Mouse (Mus musculus): Measurements from ENCODE around the gene Tnnc1.

Tnnc1 gene

GRCm38 (mm10) chr14:31195968-31196367 lies 12.1 kb upstream of the Tnnc1 start:
- no peak for TF ChIP-seq GATA4 (IDR thresholded peaks at IDR 0.05; ENCODE audit: insufficient replicate concordance, low read length)

GRCm38 (mm10) chr14:31197547-31198516 lies 10.3 kb upstream of the Tnnc1 start:
- TF ChIP-seq GATA4 (IDR thresholded peaks at IDR 0.05; ENCODE audit: insufficient replicate concordance, low read length): no peak

GRCm38 (mm10) chr14:31199599-31199998 lies 8.5 kb upstream of the Tnnc1 start:
- TF ChIP-seq GATA4 (IDR thresholded peaks at IDR 0.05; ENCODE audit: insufficient replicate concordance, low read length): no peak

GRCm38 (mm10) chr14:31200038-31200437 lies 8.1 kb upstream of the Tnnc1 start:
- no peak for TF ChIP-seq GATA4 (IDR thresholded peaks at IDR 0.05; ENCODE audit: insufficient replicate concordance, low read length)

GRCm38 (mm10) chr14:31204844-31205243 lies 3.3 kb upstream of the Tnnc1 start:
- no peak for TF ChIP-seq GATA4 (IDR thresholded peaks at IDR 0.05; ENCODE audit: insufficient replicate concordance, low read length)

- TF ChIP-seq GATA4 (IDR thresholded peaks at IDR 0.05; ENCODE audit: insufficient replicate concordance, low read length): no peak
Observed at GRCm38 (mm10) chr14:31205244-31205561, 2.9 kb upstream of the Tnnc1 start.

GRCm38 (mm10) chr14:31205562-31206467 lies 2.3 kb upstream of the Tnnc1 start:
- no peak for TF ChIP-seq GATA4 (IDR thresholded peaks at IDR 0.05; ENCODE audit: insufficient replicate concordance, low read length)

- TF ChIP-seq GATA4 (IDR thresholded peaks at IDR 0.05; ENCODE audit: insufficient replicate concordance, low read length): no peak
Observed at GRCm38 (mm10) chr14:31206472-31206981, 1.6 kb upstream of the Tnnc1 start.

- no peak for TF ChIP-seq GATA4 (IDR thresholded peaks at IDR 0.05; ENCODE audit: insufficient replicate concordance, low read length)
Observed at GRCm38 (mm10) chr14:31207070-31207830, 862 bp upstream of the Tnnc1 start.

- TF ChIP-seq GATA4 (IDR thresholded peaks at IDR 0.05; ENCODE audit: insufficient replicate concordance, low read length): no peak
Observed at GRCm38 (mm10) chr14:31209133-31209557, 1.0 kb downstream of the Tnnc1 start.

GRCm38 (mm10) chr14:31211854-31212253 lies 3.7 kb downstream of the Tnnc1 start:
- TF ChIP-seq GATA4 (IDR thresholded peaks at IDR 0.05; ENCODE audit: insufficient replicate concordance, low read length): no peak

GRCm38 (mm10) chr14:31212499-31212898 lies 4.4 kb downstream of the Tnnc1 start:
- TF ChIP-seq GATA4 (IDR thresholded peaks at IDR 0.05; ENCODE audit: insufficient replicate concordance, low read length): no peak

GRCm38 (mm10) chr14:31213868-31214267 lies 5.8 kb downstream of the Tnnc1 start:
- no peak for TF ChIP-seq GATA4 (IDR thresholded peaks at IDR 0.05; ENCODE audit: insufficient replicate concordance, low read length)

- TF ChIP-seq GATA4 (IDR thresholded peaks at IDR 0.05; ENCODE audit: insufficient replicate concordance, low read length): no peak
Observed at GRCm38 (mm10) chr14:31214684-31215083, 6.6 kb downstream of the Tnnc1 start.
